Comparison of ENCODE assay signal across 31 mouse cellular contexts in the genomic region with DNA sequence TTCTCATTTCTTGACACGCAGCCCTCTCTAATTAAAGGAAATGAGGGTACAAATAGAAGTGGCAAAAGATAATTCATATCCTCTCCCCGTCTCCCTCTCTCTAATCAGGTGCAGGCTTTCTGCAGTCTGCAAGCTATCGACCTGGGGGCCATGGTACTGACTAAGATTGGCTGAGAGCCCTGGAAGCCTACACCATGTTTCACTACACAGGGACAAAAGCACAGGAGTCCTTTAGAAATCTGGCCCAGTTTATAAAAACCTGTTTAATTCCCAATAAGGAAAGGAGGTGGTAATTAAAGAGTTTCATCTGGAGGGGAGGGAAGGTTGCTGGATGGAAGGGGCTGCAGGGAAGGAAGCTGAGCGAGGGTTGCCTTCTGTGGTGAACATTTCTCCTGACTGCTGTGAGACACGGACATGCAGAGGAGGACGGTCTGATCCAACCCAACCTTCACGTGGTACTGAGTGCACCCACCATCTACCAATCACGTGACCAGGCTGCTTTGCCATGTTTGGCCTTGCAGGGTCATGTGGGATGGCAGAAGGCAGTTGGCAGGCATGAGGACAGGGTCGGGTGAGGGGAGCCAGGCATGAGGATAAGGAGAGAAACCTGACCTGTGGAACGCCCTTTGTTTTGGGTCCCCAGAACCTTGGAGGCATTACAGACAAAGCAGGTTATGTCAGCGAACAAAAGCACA. TPM values are rescaled to one million over a fixed set of nuclear protein-coding genes. Genes with fewer than 3 reads are reported as not detected.
DNase-seq lines count a peak whose midpoint lies in the region; ATAC-seq and TF ChIP-seq lines count a peak whose summit lies in the region.
"Had no signal": no experiment of that assay in that cellular context is flagged by ENCODE, and none has a peak within 500 bp of the region (broad histone marks: within the 10 kb centered on the region; RNA-seq: fewer than 3 reads in every experiment).

No protein-coding gene starts in this region.

- H3K4me1 ChIP-seq in forebrain, embryonic 15.5 days = peaks cover 29% of the 10 kb centered on the region
- peaks cover 3% of the 10 kb centered on the region for H3K4me1 ChIP-seq in forebrain, embryonic 12.5 days
- H3K4me1 ChIP-seq in neural tube, embryonic 15.5 days = peaks cover 54% of the 10 kb centered on the region
- H3K4me1 ChIP-seq: heart, embryonic 15.5 days; intestine, embryonic 15.5 days; limb, embryonic 13.5 days; liver, embryonic 12.5 days; midbrain, embryonic 10.5 days had no signal

- no peak overlapping the region for H3K4me3 ChIP-seq in forebrain, embryonic 15.5 days
- no peak overlapping the region for H3K4me3 ChIP-seq in forebrain, embryonic 12.5 days (replicated peaks)
- no peak overlapping the region; the same call in 1 of the 2 replicates for H3K4me3 ChIP-seq in layer of hippocampus, adult 2 months
- H3K4me3 ChIP-seq in neural tube, embryonic 15.5 days (replicated peaks) = no peak overlapping the region
- H3K4me3 ChIP-seq: embryonic facial prominence, embryonic 13.5 days; erythroblast, embryonic 14.5 days; gastrocnemius, adult 2 months; heart, embryonic 15.5 days; intestine, embryonic 15.5 days; limb, embryonic 13.5 days; liver, embryonic 12.5 days; midbrain, embryonic 10.5 days; myocyte had no signal

- no peak for ATAC-seq in cerebellum, adult (ENCODE audit: insufficient number of reproducible peaks, low FRiP score, low TSS enrichment)
- ATAC-seq in forebrain, embryonic 15.5 days (replicated peaks) = no peak
- no peak for ATAC-seq in forebrain, embryonic 12.5 days (ENCODE audit: low FRiP score)
- ATAC-seq in neural tube, embryonic 15.5 days (ENCODE audit: low FRiP score) = no peak
- no peak for ATAC-seq in CD4-positive, CD25-positive, alpha-beta regulatory T cell, adult 4 months
- ATAC-seq: intestine, embryonic 15.5 days; liver, embryonic 12.5 days; midbrain, embryonic 16.5 days; Patski had no signal

- H3K9me3 ChIP-seq in forebrain, embryonic 15.5 days = no peaks in the 10 kb centered on the region
- no peaks in the 10 kb centered on the region for H3K9me3 ChIP-seq in forebrain, embryonic 12.5 days
- no peaks in the 10 kb centered on the region for H3K9me3 ChIP-seq in neural tube, embryonic 15.5 days (replicated peaks)
- H3K9me3 ChIP-seq: embryonic facial prominence, embryonic 13.5 days; G1E; heart, embryonic 15.5 days; intestine, embryonic 15.5 days; limb, embryonic 13.5 days; liver, embryonic 12.5 days; midbrain, embryonic 10.5 days had no signal

- no peaks in the 10 kb centered on the region for H3K36me3 ChIP-seq in forebrain, embryonic 15.5 days
- no peaks in the 10 kb centered on the region for H3K36me3 ChIP-seq in forebrain, embryonic 12.5 days (replicated peaks)
- no peaks in the 10 kb centered on the region for H3K36me3 ChIP-seq in neural tube, embryonic 15.5 days
- H3K36me3 ChIP-seq: embryonic facial prominence, embryonic 13.5 days; G1E; heart, embryonic 15.5 days; intestine, embryonic 15.5 days; limb, embryonic 13.5 days; liver, embryonic 12.5 days; midbrain, embryonic 10.5 days had no signal

- no peak for TF ChIP-seq CTCF in layer of hippocampus, adult 2 months (conservative IDR thresholded peaks at IDR 0.05)

- DNase-seq in cerebellum, adult 11-12 months = peak; percentile 65
- DNase-seq in layer of hippocampus, adult 2 months (ENCODE audit: low spot score in 2 of 2) = no peak
- DNase-seq in layer of hippocampus, postnatal 25 days (ENCODE audit: extremely low spot score in 1 of 2, low spot score in 1 of 2) = no peak
- DNase-seq: adrenal gland, postnatal 36 days; cerebellum, adult 9-10 months; embryo, embryonic 11 days; gastrocnemius, adult 2 months; heart, postnatal 36 days; kidney, adult 8-10 months; kidney, postnatal 10 days; layer of hippocampus, postnatal 36 days; lung, adult 18-20 months; lung, postnatal 10 days; right cerebral cortex, postnatal 14 days; thymus, postnatal 14 days had no signal

- H3K4me2 ChIP-seq in forebrain, embryonic 15.5 days (replicated peaks) = no peak overlapping the region
- no peak overlapping the region for H3K4me2 ChIP-seq in forebrain, embryonic 12.5 days
- H3K4me2 ChIP-seq in neural tube, embryonic 15.5 days = no peak overlapping the region
- H3K4me2 ChIP-seq: embryonic facial prominence, embryonic 13.5 days; heart, embryonic 15.5 days; intestine, embryonic 15.5 days; limb, embryonic 13.5 days; liver, embryonic 12.5 days had no signal

- peak overlapping the region; percentile 11; the same call in 1 of the 2 replicates for H3K27ac ChIP-seq in forebrain, embryonic 15.5 days (replicated peaks)
- no peak overlapping the region for H3K27ac ChIP-seq in forebrain, embryonic 12.5 days
- peak overlapping the region; percentile 93 for H3K27ac ChIP-seq in layer of hippocampus, adult 2 months
- H3K27ac ChIP-seq in neural tube, embryonic 15.5 days (replicated peaks) = peak overlapping the region; percentile 18; the same call in 1 of the 2 replicates
- H3K27ac ChIP-seq: embryonic facial prominence, embryonic 13.5 days; gastrocnemius, adult 2 months; heart, embryonic 15.5 days; intestine, embryonic 15.5 days; limb, embryonic 13.5 days; liver, embryonic 12.5 days; midbrain, embryonic 10.5 days had no signal

- no peaks in the 10 kb centered on the region for H3K27me3 ChIP-seq in forebrain, embryonic 15.5 days
- H3K27me3 ChIP-seq in forebrain, embryonic 12.5 days = peaks cover 8% of the 10 kb centered on the region; the same call in 1 of the 2 replicates
- no peaks in the 10 kb centered on the region for H3K27me3 ChIP-seq in neural tube, embryonic 15.5 days (replicated peaks)
- H3K27me3 ChIP-seq: embryonic facial prominence, embryonic 13.5 days; intestine, embryonic 15.5 days; liver, embryonic 12.5 days had no signal

- H3K9ac ChIP-seq in forebrain, embryonic 15.5 days (replicated peaks) = no peak overlapping the region
- H3K9ac ChIP-seq in forebrain, embryonic 12.5 days = no peak overlapping the region
- H3K9ac ChIP-seq in neural tube, embryonic 15.5 days (replicated peaks) = no peak overlapping the region
- H3K9ac ChIP-seq: embryonic facial prominence, embryonic 13.5 days; heart, embryonic 15.5 days; intestine, embryonic 15.5 days; limb, embryonic 13.5 days; liver, embryonic 12.5 days had no signal

- WGBS in forebrain, embryonic 15.5 days = 54% methylated on average over 11 of the region's 11 CpGs
- 73% methylated on average over 11 of the region's 11 CpGs for WGBS in forebrain, embryonic 12.5 days
- 77% methylated on average over 11 of the region's 11 CpGs for WGBS in neural tube, embryonic 15.5 days

RNA-seq across cellular contexts. Expression of gene Ppp2r2c, which starts 30.2 kb away (rescaled TPM):
- 30.0 and 33.2 TPM in 2 replicates for polyA plus RNA-seq in forebrain, embryonic 15.5 days (2015; fragmentation: Nextera tagmentation; extraction: Ambion mirVana)
- polyA plus RNA-seq in forebrain, embryonic 12.5 days (2016; fragmentation: Nextera tagmentation; extraction: Ambion mirVana) = 3.8 and 4.8 TPM in 2 replicates
- total RNA-seq in layer of hippocampus, adult 2 months (2021) = 100 to 1,000 TPM; 375 to 387 TPM
- 100 to 1,000 TPM; 388 to 418 TPM for total RNA-seq in layer of hippocampus, postnatal 25 days (2021)
- polyA plus RNA-seq in neural tube, embryonic 15.5 days (2015; fragmentation: Nextera tagmentation; extraction: Ambion mirVana) = 56.3 and 72.9 TPM in 2 replicates
- not detected for polyA plus RNA-seq in CD4-positive, CD25-positive, alpha-beta regulatory T cell, adult 4 months (2017; shearing (Covaris generic))
- polyA plus RNA-seq: erythroblast, embryonic 14.5 days; G1E had no signal
